In genomic region chr17:32035609-32036508, GRCm38 (mm10) we compare ENCODE assay signal across 8 mouse cellular contexts. TPM values are rescaled to one million over a fixed set of nuclear protein-coding genes. Genes with fewer than 3 reads are reported as not detected.
DNase-seq lines count a peak whose midpoint lies in the region; ATAC-seq and TF ChIP-seq lines count a peak whose summit lies in the region.

Rrp1b (plus strand) TSS chr17:32036100.
Hsf2bp (minus strand) TSS chr17:32036349.

- peaks cover 33% of the 10 kb centered on the region for H3K36me3 ChIP-seq in G1E (replicated peaks)
- H3K36me3 ChIP-seq in forebrain, embryonic 14.5 days (ENCODE audit: control insufficient read depth, insufficient read depth, low read length) = no peaks in the 10 kb centered on the region
- no peaks in the 10 kb centered on the region for H3K36me3 ChIP-seq in lung, embryonic 16.5 days (ENCODE audit: control insufficient read depth, insufficient read depth, low read length)

- peak; percentile 85 for DNase-seq in G1E (ENCODE audit: low spot score)
- peak; percentile 62 for DNase-seq in cerebellum, adult 11 months
- DNase-seq in forebrain, embryonic 14.5 days (ENCODE audit: low spot score) = peak; percentile 93
- peak; percentile 75 to 78 for DNase-seq in heart, postnatal 36 days
- DNase-seq in layer of hippocampus, adult 8-10 months (ENCODE audit: low spot score in 2 of 2) = peak; percentile 30 to 61
- DNase-seq in ovary, postnatal 10 days (ENCODE audit: low spot score) = peak; percentile 55
- peak; percentile 85 for DNase-seq in thymus, postnatal 0 days (ENCODE audit: low spot score)

- peak within 1 kb of the TSS; percentile 99 for H3K4me3 ChIP-seq in G1E (ENCODE audit: low read depth, low read length)
- H3K4me3 ChIP-seq in forebrain, embryonic 14.5 days (ENCODE audit: low read depth, low read length) = peak within 1 kb of the TSS; percentile 92
- H3K4me3 ChIP-seq in lung, embryonic 16.5 days (ENCODE audit: low read length) = peak within 1 kb of the TSS; percentile 87

- H3K27ac ChIP-seq in forebrain, embryonic 14.5 days (ENCODE audit: low read depth, low read length) = peak within 1 kb of the TSS; percentile 72
- peak within 1 kb of the TSS; percentile 76 for H3K27ac ChIP-seq in lung, embryonic 16.5 days (ENCODE audit: low read length)

- no peak for TF ChIP-seq CTCF in G1E (IDR thresholded peaks at IDR 0.05; ENCODE audit: low read depth, low read length)

- H3K4me1 ChIP-seq in G1E (ENCODE audit: insufficient read depth, low read depth, low read length) = peaks cover 48% of the 10 kb centered on the region
- H3K4me1 ChIP-seq in forebrain, embryonic 14.5 days (ENCODE audit: control insufficient read depth, insufficient read depth, low read length) = peaks cover 9% of the 10 kb centered on the region; the same call in 1 of the 2 replicates
- peaks cover 17% of the 10 kb centered on the region for H3K4me1 ChIP-seq in lung, embryonic 16.5 days (replicated peaks; ENCODE audit: control insufficient read depth, insufficient read depth, low read length)

- peak within 1 kb of the TSS; percentile 87 for H3K9ac ChIP-seq in forebrain, embryonic 14.5 days (ENCODE audit: low read length)
- H3K9ac ChIP-seq in lung, embryonic 16.5 days (ENCODE audit: low read length) = peak within 1 kb of the TSS; percentile 86

- intact Hi-C loops in heart, postnatal 36 days (cut with DNase I) = no loop called here

- no peaks in the 10 kb centered on the region for H3K9me3 ChIP-seq in G1E (replicated peaks)
- H3K9me3 ChIP-seq in forebrain, embryonic 14.5 days (replicated peaks; ENCODE audit: control insufficient read depth, low read length) = no peaks in the 10 kb centered on the region
- no peaks in the 10 kb centered on the region for H3K9me3 ChIP-seq in lung, embryonic 16.5 days (ENCODE audit: control insufficient read depth, low read length)

- H3K4me2 ChIP-seq in forebrain, embryonic 14.5 days (ENCODE audit: low read length) = peak within 1 kb of the TSS; percentile 83
- peak within 1 kb of the TSS; percentile 85 for H3K4me2 ChIP-seq in lung, embryonic 16.5 days (ENCODE audit: low read depth, low read length)

- 5% methylated on average over 51 of the region's 52 CpGs for WGBS in forebrain, embryonic 14.5 days
- 5% methylated on average over 52 of the region's 52 CpGs for WGBS in lung, embryonic 16.5 days

- peak; percentile 65 for ATAC-seq in G1E (ENCODE audit: extremely low read depth, insufficient number of reproducible peaks, low FRiP score, poor library complexity, severe bottlenecking)
- peak; percentile 99 for ATAC-seq in forebrain, embryonic 14.5 days
- peak; percentile 96 for ATAC-seq in lung, embryonic 16.5 days (ENCODE audit: low read depth)

- peaks cover 6% of the 10 kb centered on the region; the same call in 1 of the 2 replicates for H3K27me3 ChIP-seq in G1E (ENCODE audit: insufficient read depth, low read length)
- H3K27me3 ChIP-seq in forebrain, embryonic 14.5 days (replicated peaks; ENCODE audit: control insufficient read depth, insufficient read depth, low read length) = no peaks in the 10 kb centered on the region
- no peaks in the 10 kb centered on the region for H3K27me3 ChIP-seq in lung, embryonic 16.5 days (ENCODE audit: control insufficient read depth, insufficient read depth, low read depth, low read length)

RNA-seq across cellular contexts. Expression of gene Rrp1b, which starts in this region (rescaled TPM):
- total RNA-seq in G1E (2014; fragmentation: Nextera tagmentation) (53.6 and 59.3 TPM in 2 replicates), G1E (2017) (33.1 and 38.5 TPM in 2 replicates)
- polyA plus RNA-seq in G1E (2012) = 156 and 201 TPM in 2 replicates
- polyA plus RNA-seq in forebrain, embryonic 14.5 days (2014; fragmentation: Nextera tagmentation; extraction: Ambion mirVana) = 29.0 and 29.5 TPM in 2 replicates
- 1 to 10 TPM; 6.9 to 7.2 TPM for total RNA-seq in heart, postnatal 36 days (2021)
- total RNA-seq in layer of hippocampus, adult 8-10 months (2022) = 10 to 100 TPM; 18.4 to 23.4 (median 19.3) TPM
- 53.4 and 58.5 TPM in 2 replicates for polyA plus RNA-seq in lung, embryonic 16.5 days (2015; fragmentation: Nextera tagmentation; extraction: Ambion mirVana)
- polyA plus RNA-seq in thymus, postnatal 0 days (2015; fragmentation: Nextera tagmentation; extraction: Ambion mirVana) = 56.9 and 59.8 TPM in 2 replicates

RNA-seq across cellular contexts. Expression of gene Hsf2bp, which starts in this region (rescaled TPM):
- total RNA-seq in G1E (2014; fragmentation: Nextera tagmentation) (not detected in 2 replicates), G1E (2017) (not detected in 2 replicates)
- polyA plus RNA-seq in G1E (2012) = not detected in 2 replicates
- 0.33 and 0.62 TPM in 2 replicates for polyA plus RNA-seq in forebrain, embryonic 14.5 days (2014; fragmentation: Nextera tagmentation; extraction: Ambion mirVana)
- total RNA-seq in heart, postnatal 36 days (2021) = under 1 TPM; 0.79 to 0.97 TPM
- total RNA-seq in layer of hippocampus, adult 8-10 months (2022) = 1 to 10 TPM in 2 of 4 experiments, under 1 TPM in 2; 0.35 to 1.6 (median 1.2) TPM
- 0.57 and 0.87 TPM in 2 replicates for polyA plus RNA-seq in lung, embryonic 16.5 days (2015; fragmentation: Nextera tagmentation; extraction: Ambion mirVana)
- polyA plus RNA-seq in thymus, postnatal 0 days (2015; fragmentation: Nextera tagmentation; extraction: Ambion mirVana) = 0.29 and 0.69 TPM in 2 replicates

Comparison
In these comparisons a context has a peak if more than half of its experiments do, and no peak if none do; other contexts are left out.
1. Peak in every context shown above with its lines: DNase-seq, ATAC-seq, H3K4me3 ChIP-seq and H3K27ac ChIP-seq.